Mouse (Mus musculus): ENCODE measurements around the gene Dock9.

Gene Dock9

DNA sequence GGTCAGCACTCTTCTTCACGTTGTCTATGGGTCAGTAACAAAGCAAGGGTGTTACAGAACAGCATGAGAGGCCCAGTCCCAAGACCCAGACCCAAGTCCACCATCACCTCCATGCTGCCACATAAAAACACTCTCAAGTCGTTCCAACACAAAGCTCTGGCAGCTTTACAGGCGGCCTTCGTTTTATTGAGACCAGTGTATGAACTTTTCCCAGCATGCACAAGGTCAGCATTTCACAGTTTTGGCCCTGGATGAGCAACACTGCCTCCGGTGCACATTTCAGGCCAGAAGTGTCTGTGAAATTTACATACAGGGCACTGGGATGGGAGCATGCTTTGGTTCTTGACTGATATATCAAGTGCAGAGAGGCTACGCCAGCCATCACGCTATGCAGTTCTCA lies 6.5 kb downstream of the Dock9 start:
- no peak for DNase-seq

DNA sequence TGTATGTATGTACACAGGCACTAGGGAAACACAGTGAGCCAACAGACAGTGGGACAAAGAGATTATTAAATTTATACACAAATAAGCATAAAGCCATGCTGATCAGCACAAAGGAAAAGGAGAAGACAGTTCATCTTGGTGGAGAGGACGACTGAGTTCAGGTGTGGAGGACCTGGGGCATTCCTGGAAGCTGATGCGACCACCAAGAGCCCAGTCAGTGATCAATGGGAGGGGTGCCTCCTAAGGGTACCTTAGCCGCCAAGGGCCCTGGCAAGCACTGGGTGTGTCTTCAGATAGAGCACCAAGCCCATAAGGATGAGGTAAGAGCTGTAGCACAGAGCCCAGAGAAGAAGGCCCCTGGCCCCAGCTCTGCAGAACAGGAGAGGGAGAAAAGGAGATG lies 8.4 kb downstream of the Dock9 start:
- DNase-seq, result no peak

GRCm38 (mm10) chr14:121788451-121788850 lies 9.2 kb downstream of the Dock9 start:
- no peak for DNase-seq

- no peak for DNase-seq
Measured at GRCm38 (mm10) chr14:121787430-121787829, 10.2 kb downstream of the Dock9 start.

DNA sequence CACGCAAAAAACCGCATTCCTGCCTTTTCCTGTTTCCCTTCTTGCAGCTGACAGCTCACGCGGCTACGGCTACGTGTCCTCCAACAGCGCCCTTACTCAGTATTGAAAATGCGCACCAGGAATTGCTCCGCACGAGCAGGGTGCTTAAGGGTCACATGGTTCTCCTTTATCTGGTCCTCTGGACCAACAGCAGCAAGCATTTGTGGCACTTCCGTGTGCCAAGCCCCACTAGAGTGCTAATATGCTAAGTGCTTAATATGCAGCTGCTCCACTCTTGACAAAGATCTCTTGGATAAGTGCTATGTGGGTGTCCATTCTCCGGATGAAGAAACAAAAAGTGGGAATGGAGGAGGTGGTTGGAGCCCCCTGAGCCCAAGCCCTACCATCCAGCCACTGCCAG lies 10.7 kb downstream of the Dock9 start:
- DNase-seq, result no peak

- DNase-seq, result no peak
Measured at GRCm38 (mm10) chr14:121785394-121785793, 12.2 kb downstream of the Dock9 start.

DNA sequence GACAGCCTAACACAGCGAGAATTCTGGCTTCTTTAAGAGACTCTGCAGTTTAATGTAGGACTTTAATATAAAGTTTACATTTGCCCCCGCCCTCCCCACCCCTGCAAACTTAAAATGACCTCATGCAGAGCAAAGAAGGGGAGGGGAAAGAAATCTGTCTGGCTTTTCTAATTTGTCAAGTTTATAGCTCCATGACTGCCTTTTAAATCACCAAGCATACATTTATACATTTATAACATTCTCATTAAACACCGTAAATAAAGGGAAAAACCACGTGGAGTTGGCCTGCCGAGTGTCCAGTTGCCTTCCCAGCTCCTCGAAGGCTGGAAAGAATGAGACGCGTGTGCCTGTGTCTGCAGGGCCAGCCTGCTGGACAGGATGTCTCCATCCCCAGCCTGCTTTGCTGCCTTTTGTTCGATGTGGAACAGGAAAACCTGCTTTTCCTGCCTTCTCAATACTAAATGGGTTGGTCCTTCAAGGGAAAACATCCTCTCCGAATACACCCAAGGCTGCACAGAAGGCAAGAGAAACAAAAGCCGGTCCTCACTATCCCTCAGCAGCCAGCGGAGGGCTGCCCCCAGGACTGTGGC lies 16.6 kb downstream of the Dock9 start:
- no peak for DNase-seq

GRCm38 (mm10) chr14:121780144-121780913 lies 17.3 kb downstream of the Dock9 start:
- no peak for DNase-seq

- DNase-seq, result no peak
Measured at GRCm38 (mm10) chr14:121779620-121780019, 18.0 kb downstream of the Dock9 start.

- no peak for DNase-seq
Measured at GRCm38 (mm10) chr14:121777279-121777831, 20.3 kb downstream of the Dock9 start.

GRCm38 (mm10) chr14:121776749-121777148 lies 20.9 kb downstream of the Dock9 start:
- DNase-seq, result no peak

- DNase-seq, result peak in 1 of 2 experiments; percentile 47
Measured at GRCm38 (mm10) chr14:121762021-121762452, 35.6 kb downstream of the Dock9 start.

GRCm38 (mm10) chr14:121760403-121760802 lies 37.2 kb downstream of the Dock9 start:
- DNase-seq, result no peak

DNA sequence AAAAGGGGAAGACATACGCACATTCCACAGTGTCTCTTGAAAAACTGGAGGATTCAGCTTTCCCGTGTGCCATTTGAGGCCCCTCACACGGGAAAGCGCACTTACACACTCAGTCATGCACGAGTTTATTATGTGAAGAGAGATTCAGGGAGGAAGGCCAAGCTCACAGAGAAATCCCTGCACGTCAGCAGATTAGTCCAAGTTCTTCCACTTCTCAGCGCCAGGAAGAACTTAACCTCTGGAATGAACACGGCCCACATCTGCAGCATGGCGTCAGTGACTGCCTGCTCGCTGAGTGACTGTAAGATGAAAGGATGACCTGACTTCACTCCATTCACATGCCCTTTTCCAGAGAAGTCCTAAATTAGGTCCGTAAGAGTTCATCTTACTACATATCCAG lies 43.5 kb downstream of the Dock9 start:
- no peak for DNase-seq

GRCm38 (mm10) chr14:121752686-121753426 lies 44.8 kb downstream of the Dock9 start:
- DNase-seq, result no peak

- DNase-seq, result no peak
Measured at GRCm38 (mm10) chr14:121749606-121750005, 48.0 kb downstream of the Dock9 start.

GRCm38 (mm10) chr14:121749084-121749483 lies 48.6 kb downstream of the Dock9 start:
- no peak for DNase-seq

DNA sequence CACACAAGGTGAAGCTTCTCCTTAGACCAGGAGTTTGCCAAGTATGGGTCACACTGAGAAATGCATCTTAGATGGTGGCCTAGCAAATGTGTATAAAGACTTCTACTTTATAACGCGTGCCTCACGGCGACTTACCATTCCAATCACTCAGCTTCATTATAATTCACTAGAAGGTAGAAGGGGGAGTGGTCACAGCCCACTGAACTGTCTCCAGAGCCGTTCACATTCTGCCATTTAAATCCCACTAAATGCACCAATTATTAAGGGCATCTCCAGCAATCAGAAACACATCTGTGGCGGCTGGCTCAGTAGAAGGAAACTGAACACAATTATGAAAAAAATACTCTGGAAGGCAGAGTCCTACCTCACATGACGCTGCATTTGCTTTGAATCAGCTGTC lies 50.3 kb downstream of the Dock9 start:
- no peak for DNase-seq

DNA sequence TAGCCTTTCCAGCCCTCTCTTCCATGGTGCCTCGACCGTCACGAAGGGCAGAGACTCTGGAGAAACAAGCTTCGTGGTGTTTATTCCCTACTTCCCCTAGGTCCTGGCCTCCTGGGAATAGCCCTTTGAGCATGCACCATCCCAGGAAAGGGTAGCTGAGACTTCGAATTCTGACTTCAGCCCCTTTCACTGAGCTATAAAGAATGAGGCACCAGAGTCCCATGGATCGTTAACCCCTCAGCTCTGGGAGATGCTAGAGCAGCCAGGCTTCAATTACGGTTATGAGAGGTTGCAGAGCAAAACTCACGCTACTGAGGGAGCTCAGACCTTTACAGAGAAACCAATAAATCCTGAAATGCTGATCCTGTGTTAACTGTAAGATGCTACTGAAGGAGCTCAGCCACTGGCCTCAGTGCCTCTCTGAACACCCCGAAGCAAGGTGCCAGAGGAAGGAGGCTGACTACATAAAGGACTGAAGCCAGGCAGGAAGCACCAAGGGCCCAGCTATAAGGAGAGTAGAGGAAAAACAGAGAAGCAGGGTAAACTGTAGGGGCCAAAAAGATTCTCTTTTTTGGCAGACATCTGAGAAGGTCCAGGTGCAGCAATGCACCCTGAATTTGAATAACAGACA lies 53.7 kb downstream of the Dock9 start:
- no peak for DNase-seq

GRCm38 (mm10) chr14:121738431-121739403 lies 58.9 kb downstream of the Dock9 start:
- peak; percentile 41 to 42 for DNase-seq

DNA sequence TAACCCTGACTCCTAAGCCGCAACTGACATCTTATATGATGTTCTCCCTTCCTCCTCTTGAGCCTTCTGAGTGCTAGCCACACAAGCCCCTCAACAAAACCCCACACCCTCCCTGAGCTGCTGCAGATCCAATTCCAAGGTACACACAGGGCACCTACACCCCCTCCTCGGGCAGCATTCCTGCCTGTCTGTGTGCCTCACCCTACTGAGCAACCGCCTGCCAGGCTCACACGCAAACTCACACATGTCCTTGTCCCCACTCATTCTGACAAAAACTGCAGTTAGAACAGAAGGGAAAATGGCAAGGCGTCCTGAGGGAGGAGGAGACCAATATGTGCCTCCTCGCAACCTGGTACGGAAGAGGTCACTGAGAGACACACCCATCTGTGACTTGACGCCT lies 60.4 kb downstream of the Dock9 start:
- no peak for DNase-seq

DNA sequence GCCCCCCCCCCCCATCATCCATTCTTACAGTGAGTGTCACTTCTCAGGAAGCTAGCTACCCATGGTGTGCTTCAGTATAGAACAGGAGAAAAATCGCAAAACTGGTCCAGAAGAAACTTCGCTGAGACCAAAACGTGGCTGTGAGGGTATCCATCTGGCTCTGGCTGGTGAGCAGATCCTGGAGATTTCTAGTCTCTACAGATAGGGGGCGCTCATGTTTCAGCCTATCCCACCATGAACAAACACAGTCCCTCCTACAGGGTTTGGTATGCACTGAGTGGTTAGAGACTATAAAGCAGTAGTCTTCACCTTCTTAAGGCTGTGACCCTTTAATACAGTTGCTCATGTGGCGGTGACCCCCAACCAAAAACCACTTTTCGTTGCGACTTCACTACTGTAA lies 62.0 kb downstream of the Dock9 start:
- DNase-seq, result no peak
